Mouse (Mus musculus) neutrophil, adult 5-6 weeks (primary cell): ENCODE measurements at regions not wholly inside any gene's neighbourhood (a gene's known extent, or its start where the extent isn't known, plus 50 kb on each side); places are given as distances from the start of the nearest gene placed in this dataset.

ENCODE experiments used
- ATAC-seq: fragments of 151-379, 151-347 bp; 2 replicates; pipeline ENCODE4 v1.8.0; 2017; ENCODE audit warnings: mild to moderate bottlenecking, moderate TSS enrichment; ENCODE audit not compliant: insufficient number of reproducible peaks, poor library complexity, low FRiP score, severe bottlenecking; ENCODE audit errors: extremely low read depth

DNA sequence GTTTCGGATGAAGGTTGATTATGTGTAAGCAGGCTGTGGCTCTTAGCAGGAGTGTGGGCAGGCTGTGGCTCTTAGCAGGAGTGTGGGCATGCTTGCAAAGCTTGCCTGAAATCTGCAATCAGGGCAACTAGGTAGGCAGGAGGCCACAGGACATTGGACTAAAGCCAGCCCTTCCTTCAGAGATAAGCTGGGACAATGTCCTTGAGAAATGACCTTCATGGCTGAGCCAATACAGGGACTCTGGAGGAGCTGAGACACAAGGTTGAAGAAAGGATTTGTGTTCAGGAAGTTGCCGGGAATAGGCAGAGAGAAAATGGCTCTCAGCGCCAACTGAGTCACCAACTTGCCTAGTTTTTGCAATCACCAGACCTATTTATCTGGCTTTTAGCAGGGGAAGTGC is 77.3 kb upstream of the Syt6 start:
- no peak for ATAC-seq

DNA sequence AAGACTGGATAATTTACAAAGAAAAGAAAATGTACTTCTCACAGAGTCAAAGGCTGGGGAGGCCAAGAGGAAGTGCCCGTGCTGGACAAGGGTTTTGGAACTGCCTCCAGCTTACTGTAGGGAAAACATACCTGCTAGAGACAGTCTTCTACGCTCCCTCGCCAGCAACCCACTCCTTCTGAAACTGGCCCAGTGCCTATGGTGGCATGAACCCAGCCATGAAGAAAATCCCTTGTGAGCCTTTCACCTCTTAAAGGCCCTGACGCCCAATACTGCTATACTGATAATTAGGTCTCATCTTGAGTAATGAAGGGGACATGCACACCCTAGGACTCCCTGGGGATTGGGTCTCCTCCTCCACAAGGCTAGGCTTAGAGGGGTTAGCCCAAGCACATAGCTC is 76.6 kb upstream of the Syt6 start:
- no peak for ATAC-seq

DNA sequence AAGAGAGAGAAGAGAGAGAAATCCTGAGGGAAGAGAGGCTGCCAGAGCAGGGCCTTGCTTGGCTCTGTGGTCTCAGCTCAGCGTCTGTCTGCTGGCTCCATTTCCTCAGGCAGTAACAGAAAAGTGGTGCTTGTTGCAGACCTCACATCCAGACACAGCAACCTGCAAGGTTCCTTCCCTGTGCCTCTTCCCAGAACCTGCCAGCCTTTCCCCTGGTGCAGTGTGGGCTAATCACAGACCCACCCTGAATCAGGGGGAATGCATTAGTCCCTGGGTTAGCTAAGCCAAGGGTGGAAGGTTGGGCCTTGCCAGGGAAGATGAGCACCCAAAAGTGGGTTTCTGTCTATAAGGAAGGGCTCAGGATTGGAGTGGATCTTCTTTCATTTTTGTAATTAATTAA is 75.2 kb upstream of the Syt6 start:
- no peak for ATAC-seq

DNA sequence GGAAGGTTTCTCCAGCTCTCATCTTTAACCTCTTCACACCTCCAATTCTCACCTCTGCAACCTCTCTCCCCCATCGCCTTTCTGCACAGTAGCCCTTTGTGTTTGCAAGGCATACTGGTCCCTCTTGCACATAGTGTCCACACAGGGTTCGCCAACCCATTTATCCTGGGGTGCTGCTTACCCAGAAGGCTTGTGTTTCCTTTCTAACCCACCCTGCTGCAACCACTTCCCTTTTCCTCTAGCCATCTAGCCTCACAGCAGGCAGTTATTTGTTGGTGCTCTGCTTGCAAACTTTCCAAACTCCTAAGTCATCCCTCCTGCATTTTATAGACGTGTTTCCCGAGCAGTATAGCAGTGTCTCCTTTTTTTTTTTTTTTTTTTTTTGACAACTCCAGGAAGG is 74.7 kb upstream of the Syt6 start:
- ATAC-seq = 0 out of 2 replicates have a peak, but pooled peaks have one; percentile 21

DNA sequence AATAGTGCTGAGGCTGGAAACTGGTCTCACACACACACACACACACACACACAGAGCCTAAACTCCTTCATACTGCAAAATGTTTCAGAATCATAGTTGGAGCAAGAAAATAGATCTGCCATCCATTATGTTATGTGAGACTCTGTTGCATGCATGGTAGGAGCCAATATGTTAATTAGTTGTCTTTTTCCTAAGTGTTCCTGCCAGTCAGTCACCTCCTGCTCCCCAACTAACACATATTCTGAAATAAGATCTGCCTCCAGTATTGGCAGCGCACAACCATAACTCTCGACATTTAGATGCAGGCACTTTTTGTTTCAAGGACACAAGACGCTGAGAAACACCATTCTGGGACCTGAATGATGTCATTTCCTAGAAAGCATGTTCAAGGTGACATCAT is 70.9 kb upstream of the Syt6 start:
- no peak for ATAC-seq

DNA sequence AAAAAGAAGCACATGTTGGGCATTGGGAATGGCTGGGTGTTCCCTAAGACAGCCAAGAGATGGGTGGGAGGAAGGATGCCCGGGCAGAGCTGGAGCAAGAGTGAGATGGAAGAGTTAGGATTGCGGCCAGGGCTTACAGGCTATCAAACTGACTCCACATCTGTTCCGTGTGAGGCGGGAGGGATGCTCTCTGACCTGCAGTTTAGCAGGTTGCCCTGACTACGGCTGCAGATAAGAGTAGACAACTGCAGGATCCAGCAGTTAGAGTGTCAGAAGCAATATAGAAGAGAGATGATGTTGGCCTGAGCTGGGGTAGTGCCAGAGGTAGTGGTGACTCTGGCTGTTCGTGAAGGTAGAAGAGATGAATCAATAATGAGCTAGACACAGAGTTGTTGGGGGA is 61.6 kb upstream of the Syt6 start:
- ATAC-seq = no peak

DNA sequence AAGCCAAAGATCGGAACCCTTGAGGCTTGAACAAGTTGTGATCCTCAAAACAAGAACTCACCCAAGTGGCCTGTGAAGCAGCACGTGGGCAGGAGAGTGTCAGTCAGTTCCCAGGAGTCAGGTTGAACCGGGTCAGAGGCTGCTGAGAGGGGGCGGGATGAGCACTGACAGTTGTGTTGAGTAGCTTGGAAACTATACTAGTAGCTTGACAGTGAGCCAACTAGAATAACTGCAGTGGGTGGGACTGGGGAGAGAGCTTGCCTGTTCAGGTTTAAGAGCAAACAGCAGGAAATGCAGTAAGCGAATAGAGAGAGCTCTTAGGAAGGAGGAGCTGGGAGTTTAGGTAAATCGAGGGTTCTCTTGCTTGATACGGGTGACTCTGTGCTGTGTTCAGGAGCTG is 61.0 kb upstream of the Syt6 start:
- no peak for ATAC-seq

DNA sequence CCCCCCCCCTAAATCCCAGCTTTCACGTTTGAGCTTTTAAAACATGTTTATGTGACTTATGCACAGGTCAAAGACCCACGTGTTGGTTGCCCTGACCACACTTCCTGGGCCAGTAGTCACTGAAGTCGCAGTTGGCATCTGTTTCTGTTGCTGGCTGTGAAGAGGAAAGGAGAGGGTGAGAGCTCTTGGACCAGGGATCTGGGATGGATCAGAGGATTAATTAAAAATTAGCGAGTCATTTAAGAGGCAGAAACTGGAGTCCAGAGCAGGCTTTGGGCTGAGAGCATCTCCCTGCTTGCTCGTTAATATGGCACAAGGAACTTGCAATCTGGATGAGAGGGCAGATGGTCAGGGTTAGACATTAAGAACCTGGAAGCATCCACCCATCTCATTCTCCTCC is 59.1 kb upstream of the Syt6 start:
- no peak for ATAC-seq

DNA sequence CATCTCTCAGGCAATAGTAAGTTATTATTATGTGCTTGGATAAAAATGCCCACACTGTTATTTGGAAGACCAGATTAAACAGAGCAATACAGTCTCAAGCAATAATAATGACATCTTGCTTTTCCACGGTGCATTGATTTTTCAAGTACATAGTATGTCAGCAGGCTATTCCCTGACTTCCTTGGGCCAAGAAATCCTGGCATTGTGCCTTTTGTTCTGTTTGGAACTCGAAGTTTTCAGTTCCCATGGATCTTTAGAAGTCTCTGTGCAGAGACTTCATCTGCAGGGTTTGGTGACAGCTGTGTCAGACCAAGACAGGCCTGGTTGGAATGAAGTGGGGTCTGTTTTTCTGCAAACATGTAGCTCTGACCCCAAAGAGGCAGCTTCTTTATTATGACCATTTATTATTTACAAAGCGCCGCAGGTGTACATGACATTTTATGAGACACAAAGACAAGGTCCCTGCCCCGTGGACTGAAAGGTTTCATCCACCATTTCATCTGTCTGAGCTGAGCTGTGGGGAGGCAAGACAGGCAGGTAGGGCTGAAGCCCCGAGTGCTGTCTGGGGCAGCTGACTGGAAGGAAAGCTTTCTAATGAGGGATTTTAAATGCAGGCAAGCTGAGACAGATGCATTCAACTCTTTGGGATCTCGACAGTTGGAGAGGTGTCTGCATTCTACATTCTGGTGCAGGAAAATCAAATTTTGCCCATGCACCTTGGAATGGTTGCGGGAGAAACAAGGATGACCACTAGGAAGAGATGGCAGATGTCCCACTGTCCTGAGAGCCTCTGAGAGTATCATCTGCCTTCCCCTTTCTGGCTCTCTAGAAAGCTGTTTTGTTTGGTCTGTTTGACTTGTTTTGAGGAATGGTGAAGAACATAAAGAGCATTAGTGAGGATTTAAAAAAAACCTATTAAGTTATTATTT is 57.4 kb upstream of the Syt6 start:
- ATAC-seq = no peak

DNA sequence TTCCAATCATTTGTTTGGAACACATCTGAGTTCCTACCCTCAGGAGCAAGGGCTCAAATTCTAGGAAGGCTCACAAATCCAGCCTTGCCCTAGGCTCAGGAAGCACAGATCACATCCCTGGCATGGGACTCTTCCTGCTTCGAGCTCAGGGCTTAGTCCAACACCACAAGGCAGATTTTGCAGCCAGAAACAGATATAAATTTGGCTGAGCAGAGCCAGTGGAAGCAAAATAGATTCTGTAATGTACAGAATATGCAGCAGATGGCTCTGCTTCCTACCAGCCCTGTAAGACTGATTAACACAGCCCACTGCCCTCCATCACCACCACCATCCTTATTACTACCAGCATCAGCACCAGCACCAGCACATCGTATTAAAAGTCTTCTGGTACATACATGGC is 56.4 kb upstream of the Syt6 start:
- no peak for ATAC-seq
